Mouse (Mus musculus) thymus, postnatal 0 days (tissue): ENCODE data around the gene Gnai2. TPM values are rescaled to one million over a fixed set of nuclear protein-coding genes. Genes with fewer than 3 reads are reported as not detected.

Experiments
- DNase-seq: peaks from one replicate; pipeline ENCODE4 v3.0.0-alpha.2; 2015; ENCODE audit warnings: low spot score
- polyA plus RNA-seq: library from polyadenylated mRNA; unstranded; fragments of >200 nt; fragmentation: Nextera tagmentation; extraction: Ambion mirVana; gene quantifications from 2 replicates; pipeline ENCODE4 v1.2.1, GENCODE M21; 2015

The Gnai2 gene
- polyA plus RNA-seq, 1 experiment from 2014 or later = 466 TPM

DNA sequence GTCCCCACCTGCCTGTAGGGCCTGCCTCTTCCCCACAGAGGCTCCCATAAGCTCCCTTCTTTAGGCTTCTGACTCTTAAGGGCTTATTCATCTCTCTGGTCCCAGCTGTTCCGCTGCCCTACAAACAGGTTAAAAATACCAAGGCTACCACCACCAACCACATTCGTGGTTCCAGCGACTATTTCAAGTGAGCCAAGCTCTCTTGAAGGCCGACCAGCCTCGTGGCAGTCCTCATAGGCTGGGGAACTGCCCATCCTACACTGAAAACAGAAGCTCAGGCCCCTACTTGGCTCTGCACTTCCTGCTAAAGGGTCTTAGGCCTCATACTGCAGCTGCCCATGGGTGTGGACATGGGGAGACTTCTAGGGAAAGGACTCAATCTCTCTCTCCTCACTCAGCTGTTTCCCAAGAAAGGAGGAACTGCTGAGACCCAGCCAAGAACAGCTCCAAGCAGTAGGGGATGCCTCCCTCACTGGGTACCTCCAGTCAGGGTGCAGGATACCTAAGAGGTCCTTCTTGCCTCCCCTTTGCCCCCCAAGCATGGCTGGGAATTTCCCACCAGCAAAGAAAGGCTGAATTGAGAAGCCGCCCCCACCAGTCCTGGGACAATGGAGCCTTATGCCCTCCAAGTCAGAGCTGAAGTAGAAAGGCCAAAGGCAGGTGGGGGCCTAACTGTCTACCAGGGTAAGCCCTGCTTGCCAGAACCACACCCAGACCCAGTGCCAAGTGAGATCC is 23.5 kb downstream of the Gnai2 start:
- DNase-seq = no peak

DNA sequence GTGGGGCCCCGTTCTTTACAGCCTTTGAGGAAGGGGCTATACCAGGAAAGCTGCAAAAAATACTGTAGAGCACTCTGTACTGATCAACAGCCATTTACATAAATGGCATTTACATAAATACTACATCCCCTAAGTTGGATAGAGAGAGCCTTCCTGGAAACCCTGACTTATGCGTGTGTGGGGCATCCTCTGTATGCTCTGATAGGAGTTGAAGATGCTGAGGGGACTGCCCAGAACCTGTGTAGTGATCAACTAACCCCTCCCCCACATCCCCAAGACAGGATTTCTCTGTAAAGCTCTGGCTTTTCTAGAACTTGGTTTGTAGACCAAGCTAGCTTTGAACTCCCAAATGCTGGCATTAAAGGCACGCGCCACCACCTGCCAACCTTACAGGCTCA is 25.7 kb downstream of the Gnai2 start:
- no peak for DNase-seq

DNA sequence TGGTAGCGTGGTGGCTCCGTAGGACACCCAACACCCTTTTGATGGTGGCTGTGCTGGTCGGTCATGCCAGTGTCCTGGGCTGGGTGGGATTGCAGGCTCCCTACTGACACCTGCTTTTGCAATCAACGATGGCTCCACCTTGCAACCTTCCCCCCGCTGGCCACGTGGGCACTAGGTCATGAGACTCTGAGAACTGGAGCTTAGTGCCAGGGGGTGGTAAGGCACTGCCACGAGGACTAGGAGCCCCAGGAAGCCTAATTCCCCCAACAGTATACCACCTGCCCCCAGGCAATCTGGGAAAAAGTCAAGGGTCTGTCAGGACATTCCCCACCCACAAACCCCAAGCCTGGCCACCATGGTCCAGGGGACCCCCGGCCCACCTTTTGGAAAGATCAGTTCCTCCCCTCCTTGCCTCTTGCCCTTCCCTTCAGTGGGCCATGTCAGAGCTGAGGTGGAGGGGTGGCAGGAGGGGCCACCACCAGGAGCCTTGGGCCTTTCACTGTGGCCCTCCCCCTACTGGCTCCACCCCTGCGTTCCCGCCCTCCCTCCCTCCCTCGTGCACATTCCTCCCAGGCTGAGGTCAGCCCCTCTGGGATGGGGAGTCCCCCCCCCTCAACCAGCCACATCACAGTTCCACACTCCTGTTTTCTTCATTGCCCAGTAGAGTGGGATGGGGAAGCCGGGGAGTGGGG is 26.3 kb downstream of the Gnai2 start, which contains the start of gene Sema3b:
Gene Sema3b, minus strand, starts transcription at position 489 of the 692 bp plus-strand sequence.
- no peak for DNase-seq

DNA sequence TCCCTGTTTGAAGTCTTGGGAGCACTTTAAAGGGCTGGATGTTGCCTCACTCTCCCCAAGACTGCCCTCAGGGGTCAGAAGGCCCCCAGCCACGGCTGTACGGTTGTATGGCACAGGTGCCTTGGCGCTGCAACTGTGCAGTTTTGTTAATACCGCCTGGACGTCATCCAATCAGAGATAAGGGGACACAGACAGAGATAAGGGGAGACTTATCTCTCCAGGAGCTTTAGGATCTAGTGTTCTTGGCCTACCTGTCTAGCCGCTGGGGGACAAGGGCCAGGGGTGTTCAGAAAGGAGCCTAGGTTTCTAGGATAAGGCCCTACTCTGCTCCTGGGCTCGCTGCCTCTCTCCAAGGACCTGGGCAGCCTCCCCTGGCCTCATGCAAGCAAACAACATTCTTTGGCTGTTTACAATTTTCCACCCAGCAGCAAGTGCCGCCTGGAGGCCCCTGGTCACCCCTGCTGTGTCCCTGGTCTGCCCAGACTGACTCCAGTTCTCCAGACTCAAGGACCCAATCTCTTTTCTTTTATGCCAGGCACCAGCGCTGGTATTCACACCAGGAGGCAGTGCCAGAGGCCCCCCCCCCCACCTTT is 27.4 kb downstream of the Gnai2 start:
- DNase-seq = no peak

DNA sequence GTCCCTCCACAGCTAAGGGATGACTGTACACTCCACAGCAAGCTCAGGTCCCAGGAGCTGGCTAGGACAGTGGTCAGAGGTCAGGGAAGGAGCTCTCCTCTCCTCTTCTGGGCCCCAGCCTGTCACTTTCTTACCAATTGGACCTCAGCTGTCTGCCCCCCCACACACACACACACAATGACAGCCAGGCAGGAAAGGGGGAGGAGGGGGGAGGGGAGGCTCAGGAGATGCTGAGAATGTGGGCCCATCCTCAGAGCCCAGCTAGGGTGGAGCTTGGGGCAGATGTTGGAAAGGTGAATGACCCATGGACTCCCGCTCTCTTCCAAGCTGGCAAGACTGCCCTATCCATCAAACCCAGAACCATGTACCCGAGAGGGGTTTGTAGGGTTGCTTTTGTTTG is 28.1 kb downstream of the Gnai2 start:
- DNase-seq = no peak

DNA sequence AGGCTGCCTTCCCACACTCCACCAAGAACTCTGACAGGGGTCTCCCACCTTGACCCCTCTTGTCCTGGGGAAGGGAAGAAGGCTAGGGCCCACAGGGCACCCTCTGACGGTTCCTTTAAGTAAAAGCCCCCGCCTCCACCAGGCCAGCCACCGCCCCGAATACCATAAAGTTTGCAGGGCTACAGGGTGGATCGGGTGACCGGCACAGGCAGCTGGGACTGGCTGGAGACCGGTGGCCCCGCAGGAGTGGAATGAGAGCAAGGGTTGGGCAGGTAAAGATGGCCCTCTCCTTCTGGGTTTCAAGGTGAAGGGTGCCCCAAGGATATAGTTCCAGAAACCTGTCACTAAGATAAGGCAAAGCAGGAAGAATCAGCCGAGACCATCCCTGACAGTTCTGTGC is 28.6 kb downstream of the Gnai2 start:
- DNase-seq = no peak

DNA sequence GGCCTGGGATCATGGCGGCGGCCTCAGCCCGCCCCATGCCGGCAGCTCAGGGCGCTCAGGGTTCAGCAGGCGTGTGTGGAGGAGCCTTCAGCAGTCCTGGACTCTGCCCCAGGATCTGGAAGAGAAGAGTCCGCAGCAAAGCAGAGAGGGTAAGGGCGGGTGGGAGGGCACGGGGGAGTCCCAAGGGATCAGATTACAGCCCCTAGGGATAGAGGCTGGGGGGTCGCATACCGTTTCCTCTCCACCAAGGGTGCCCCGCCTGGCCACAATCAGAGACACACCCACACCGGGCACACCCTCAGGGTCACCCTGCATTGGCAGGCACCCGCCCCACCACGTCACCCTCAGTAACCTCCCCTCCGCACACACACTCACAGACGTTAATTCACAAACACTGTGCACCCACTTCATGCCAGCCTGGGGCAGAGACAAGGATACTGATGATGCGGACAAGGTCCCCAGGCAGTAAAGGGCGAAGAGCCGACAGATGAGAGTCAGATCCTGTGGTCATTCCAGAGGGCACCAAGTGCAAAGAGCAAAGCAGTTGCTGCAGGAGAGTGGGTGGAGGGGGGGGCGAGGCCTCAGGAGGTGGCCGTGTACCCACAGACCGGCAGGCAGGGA is 30.0 kb downstream of the Gnai2 start:
- no peak for DNase-seq

DNA sequence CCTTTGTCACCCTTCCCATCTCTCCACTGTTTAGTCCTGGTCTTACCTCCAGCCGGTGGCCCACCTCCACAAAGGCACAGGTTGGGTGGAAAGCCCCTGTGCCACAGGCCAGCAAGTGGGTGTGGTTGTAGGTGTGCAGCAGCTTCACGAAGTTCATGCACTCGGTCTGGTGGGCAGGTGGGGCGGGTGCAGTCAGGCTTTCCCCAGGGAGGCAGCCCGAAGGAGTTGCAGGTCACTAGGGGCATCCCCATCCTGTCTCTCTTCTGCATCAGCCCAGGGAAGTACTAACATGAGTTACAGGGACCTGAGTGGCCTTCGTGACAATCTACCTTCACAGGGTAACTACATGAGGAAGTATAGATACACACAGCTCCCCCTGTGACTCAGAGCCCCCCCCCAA is 31.9 kb downstream of the Gnai2 start:
- DNase-seq = no peak

DNA sequence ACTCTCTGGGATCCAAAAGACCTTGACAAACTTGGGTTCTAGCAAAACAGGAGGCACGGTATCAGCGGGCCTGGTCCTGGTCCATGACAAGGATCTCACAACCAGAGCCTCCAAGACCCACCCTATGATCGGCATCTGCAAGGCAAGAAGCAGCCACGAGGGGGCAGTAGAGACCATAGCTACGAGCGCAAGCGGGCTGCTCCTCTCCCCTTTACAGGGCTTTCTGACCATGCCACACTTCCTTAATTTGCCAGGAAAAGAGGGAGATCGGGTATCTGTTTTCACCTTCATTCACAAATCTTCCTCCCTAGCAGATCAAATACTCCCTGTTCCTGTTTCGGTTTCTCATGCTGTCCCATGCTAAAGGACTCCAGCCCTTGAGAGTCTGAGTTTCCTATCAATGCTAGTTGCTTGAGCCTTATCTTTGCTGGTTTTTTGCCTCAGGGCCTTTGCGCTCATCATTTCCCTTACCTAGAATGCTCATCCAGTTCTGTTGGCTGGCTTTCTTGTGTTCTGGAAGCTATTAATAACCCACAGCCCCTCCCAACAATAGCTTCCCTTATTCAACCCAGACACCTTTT is 33.0 kb downstream of the Gnai2 start:
- DNase-seq = peak; percentile 87

DNA sequence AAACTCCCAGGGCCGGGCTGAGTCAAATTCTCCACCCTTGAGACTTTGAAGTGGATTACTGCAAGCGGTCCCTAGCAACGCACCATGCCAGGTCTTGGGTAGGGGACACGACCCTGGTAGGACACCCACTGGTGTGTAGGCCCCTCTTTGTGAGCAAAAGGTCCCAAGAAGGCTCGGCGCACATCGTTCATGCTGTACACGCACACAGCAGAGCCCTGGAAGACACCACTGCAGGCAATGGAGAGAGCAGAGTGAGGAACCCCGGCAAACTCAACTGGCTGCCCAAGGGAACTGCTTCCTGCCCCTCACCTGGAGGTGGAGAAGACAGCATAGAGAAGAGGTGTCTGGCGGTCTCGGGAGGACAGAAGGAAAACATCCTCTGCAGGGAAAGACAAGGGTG is 33.9 kb downstream of the Gnai2 start:
- DNase-seq = no peak

DNA sequence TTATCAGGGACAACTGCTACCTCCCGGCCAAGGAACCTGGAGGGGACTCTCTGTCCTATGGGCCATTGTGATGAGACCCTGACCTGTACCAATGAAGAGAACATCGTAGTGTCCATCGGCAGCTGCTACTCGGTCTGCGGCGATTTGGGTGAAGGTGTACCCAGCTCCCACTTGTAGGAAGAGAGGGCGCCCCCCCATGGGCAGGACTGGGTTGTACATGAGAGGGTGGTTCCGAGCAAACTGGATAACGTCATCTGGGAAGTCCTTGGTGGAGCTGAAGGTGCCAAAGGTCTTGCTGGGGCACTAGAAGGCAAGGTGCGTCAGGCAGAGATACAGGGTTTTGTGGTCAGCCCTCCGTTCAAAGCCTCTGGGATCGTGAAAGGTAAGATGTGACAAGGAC is 34.4 kb downstream of the Gnai2 start:
- DNase-seq = no peak

DNA sequence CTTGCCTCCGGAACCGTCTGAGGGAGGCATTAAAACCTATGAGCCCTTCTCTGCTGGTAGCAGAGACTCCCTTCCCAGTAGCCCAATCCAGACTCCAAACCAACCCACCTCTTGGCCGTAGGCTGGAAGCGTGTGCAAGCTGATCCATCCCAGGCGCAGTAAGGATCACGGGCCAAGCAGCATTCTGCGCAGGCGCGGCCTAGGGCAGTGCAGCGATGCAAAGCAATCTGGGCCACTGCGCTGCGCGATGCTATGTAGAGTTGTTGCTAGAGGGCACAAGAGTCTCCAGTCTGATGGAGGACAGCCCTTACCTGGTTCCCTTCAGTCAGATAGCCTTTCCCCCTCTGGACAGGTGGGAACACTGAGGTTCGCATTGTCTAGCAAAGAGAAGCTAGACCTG is 35.3 kb downstream of the Gnai2 start:
- DNase-seq = no peak

DNA sequence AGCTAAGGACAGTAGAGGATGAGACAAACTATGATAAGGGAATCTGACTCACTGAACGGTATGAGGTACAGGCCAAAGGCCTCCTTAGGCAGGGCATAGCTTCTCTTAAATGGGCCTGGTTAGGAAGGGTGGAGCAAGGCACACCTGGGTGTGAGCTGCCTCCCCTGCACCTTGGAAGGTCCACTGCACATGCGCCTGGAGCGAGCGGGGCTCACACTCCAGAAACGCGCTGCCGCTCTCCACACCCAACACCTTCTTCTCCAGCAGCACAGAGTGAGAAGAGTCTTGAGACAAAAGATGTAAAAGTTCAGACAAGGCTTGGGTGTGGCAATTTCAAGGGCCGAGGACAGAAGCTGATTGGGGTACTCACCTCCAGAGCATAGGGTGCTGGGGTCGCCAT is 35.7 kb downstream of the Gnai2 start:
- DNase-seq = no peak

DNA sequence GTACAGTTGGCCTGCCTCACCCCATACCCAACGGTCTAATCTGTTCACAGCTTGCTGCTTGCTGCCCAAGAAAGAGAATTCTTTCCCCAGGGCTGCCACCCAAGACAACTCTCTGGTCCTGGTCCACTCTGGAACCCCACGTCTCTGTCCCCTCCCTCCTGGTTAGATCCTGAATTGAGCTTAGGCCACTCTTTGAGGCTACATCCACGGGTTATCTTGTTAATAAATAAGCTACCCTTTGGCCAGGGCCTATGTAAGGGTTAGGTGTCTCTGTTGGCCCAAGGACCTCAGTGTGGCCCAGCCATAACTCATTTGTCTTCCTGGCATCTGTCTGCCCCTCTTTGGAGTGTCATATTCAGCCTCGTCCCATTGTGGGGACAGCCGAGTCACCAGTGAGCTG is 36.8 kb downstream of the Gnai2 start:
- DNase-seq = no peak

DNA sequence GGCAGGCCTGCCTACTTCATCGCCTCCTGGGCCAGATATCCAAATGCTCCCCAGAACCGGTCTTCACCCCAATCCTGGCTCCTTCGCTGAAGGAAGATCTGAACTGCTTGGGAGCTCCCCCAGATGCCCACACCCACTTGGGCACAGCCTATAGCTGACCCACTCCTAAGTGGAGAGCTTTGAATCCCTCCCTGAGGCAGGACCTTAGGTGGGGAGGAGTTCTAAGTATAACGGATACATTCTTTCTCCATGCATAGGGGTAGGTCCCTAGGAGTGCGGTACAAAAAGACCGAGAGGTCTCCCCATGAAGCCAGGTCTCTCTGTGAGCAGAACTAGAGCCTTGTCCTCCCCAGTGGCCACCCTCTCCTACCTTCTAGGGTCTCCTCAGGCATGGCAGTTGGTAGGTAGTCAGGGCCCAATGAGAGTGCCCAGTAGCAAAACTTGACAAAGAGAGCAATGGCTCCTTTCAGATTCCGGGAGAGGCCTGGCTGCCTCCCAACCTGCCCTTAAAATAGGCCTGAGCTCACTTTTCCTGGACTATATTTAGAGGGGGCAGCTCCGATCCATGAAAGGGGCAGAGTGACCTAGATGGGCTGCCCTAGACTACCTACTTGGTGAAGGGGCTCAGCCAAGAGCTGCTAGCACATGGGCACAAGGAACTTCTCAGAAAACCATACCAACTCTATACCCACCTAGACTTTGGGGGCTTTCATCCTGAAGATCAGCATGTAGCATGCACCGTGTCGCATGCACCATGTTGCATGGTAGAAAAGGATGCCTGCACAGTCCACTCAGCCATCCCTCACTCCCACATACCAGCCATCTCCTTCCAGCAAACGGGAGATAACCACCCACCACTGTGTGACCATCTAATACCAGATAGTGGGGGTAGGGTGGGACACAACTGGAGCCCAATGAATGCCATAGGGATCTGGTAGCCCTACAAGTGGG is 38.3 kb downstream of the Gnai2 start:
- no peak for DNase-seq

DNA sequence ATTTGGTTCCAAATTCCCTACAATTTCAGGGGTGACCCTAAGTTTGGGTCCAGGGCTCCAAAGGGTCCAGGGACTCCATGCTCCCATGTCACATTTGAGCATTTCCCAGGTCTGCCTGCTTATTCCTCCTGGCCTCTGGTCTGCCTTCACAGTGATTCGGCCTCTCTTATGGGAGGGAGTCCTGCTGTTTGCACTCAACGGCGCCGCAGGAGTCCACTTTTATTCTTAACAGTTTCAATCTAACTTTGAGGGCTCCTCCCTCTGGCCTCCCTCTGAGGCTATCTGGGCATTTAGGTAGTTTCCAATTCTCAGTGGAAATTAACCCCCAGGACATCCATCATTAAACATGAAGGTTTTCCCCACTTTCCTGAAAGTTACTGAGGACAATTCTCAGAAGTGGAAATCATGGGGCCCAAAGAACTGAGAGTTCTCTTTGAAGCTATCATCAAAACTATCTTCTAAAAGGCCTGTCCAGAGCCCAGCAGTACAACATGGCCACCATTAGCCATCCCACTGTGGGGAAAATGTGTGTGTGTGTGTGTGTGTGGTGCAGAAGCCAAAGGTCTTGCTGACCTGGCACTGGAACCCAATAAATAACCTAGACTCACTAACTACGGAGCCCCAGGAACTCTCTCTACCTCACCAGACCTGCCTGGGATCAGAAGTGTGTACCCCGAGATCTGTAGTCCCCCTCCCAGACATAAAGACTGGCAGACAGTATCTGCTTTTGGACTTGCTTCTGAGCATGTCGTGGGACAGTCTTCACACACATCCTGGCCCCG is 40.7 kb downstream of the Gnai2 start:
- no peak for DNase-seq

DNA sequence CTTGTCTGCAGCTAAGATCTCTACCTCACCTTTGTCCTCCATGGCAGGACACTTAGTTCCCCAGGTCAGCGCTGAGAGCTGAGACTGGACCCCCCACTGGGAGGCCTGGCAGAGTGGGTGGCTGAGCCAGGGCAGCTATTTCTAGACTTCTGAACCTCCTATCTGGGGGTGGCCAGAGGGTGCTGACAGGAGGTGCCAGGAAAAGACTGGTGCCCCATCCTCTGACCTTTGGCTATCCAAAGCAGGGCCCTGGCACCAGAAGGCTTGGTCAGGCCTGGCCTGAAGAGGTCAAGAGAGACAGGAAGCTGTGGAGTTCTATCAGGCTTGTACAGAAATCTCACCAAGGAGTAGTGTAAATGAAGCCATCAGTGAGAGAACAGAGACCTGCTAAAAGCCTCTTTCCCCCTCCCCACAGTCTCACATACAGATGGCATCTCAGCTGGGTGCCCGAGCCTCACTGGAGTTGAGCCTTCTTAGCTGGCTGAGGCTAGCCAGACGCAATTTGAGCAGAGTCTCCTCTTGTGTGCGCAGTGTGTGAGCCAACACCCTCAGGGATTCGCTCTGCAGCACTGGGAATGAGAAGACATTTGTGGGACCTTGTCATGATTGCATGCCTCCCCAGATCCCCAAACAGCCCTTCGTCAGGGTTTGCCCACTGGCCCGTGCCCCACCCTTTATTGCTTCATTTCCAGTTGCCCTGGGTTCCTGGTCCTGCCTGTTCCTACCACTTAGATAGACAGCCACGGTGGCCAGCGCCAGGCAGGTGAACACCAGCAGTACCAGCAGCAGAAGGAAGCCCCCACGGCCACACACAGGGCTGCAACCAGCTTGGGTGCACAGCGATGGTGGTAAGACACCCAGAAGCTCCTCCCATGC is 41.8 kb downstream of the Gnai2 start:
- DNase-seq = no peak

DNA sequence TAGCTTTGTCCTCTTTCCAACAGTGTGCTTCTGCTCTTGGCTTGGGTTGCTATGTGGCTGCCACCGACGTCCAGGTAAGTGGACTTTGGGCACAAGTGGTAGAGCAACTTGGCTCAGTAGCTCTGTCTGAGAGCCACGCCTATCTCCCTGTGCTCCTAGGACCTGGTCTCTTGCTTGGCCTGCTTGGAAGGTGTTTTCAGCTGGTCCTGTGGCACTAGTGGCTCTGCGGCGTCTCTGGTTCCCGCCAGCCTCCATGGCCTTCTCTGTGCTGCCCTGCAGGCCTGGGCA is 44.5 kb downstream of the Gnai2 start:
- DNase-seq = no peak
